Mouse (Mus musculus): Measurements from ENCODE around the gene Baz1a.
A peak's percentile ranks its signal among the peaks of the same experiment; 100 is the strongest.

GRCm38 (mm10) chr12:54984701-54985256, 29.4 kb downstream of the Baz1a start:
- 0 out of 2 replicates have a peak, but pooled peaks have one; percentile 41 for TF ChIP-seq POLR2A (IDR thresholded peaks at IDR 0.05; ENCODE audit: extremely low read depth, insufficient read depth, low read length)
- TF ChIP-seq CTCF (IDR thresholded peaks at IDR 0.05; ENCODE audit: low read depth, low read length): 0 out of 2 replicates have a peak, but pooled peaks have one; percentile 12

Data from liver, adult 2 months (tissue).